Mouse (Mus musculus) midbrain, postnatal 0 days (tissue): ENCODE measurements around the gene Dhx8. TPM values are rescaled to one million over a fixed set of nuclear protein-coding genes. Genes with fewer than 3 reads are reported as not detected.
A peak's percentile ranks its signal among the peaks of the same experiment; 100 is the strongest.

Source experiments
- ATAC-seq: fragments of 200-750 bp; cut with Nextera tagmentation; 2 replicates; pipeline ENCODE4 v1.8.0; 2017; ENCODE audit warnings: moderate number of reproducible peaks, mild to moderate bottlenecking, moderate TSS enrichment, moderate library complexity; ENCODE audit not compliant: low FRiP score
- DNase-seq: peaks from one replicate; pipeline ENCODE4 v3.0.0-alpha.2; 2015; ENCODE audit warnings: low spot score
- H3K27ac ChIP-seq: fragments of 300-500 bp; sonication (generic); 2 replicates; pipeline ENCODE4 v1.5.1; 2014; ENCODE audit warnings: low read depth, mild to moderate bottlenecking, low read length, mixed read lengths
- H3K27me3 ChIP-seq: fragments of 300-500 bp; sonication (generic); 2 replicates; pipeline ENCODE4 v1.6.1; 2014; ENCODE audit warnings: low read length, control low read depth, mixed read lengths; ENCODE audit not compliant: insufficient read depth
- H3K36me3 ChIP-seq: fragments of 300-500 bp; sonication (generic); 2 replicates; pipeline ENCODE4 v1.6.1; 2014; ENCODE audit warnings: low read length, control low read depth, mixed read lengths; ENCODE audit not compliant: insufficient read depth
- H3K4me1 ChIP-seq: fragments of 300-500 bp; sonication (generic); 2 replicates; pipeline ENCODE4 v1.6.1; 2014; ENCODE audit warnings: mild to moderate bottlenecking, control low read depth, antibody characterized with exemption, low read length, mixed read lengths; ENCODE audit not compliant: insufficient read depth
- H3K4me2 ChIP-seq: fragments of 300-500 bp; sonication (generic); 2 replicates; pipeline ENCODE4 v1.6.1; 2014; ENCODE audit warnings: low read depth, mild to moderate bottlenecking, low read length, mixed read lengths; ENCODE audit not compliant: poor library complexity, severe bottlenecking
- H3K4me3 ChIP-seq: fragments of 300-500 bp; sonication (generic); 2 replicates; pipeline ENCODE4 v1.5.1; 2014; ENCODE audit warnings: low read depth, mild to moderate bottlenecking, low read length, moderate library complexity
- H3K9ac ChIP-seq: fragments of 300-500 bp; sonication (generic); replicated peaks from 2 replicates; pipeline ENCODE4 v1.6.1; 2014; ENCODE audit warnings: mild to moderate bottlenecking, low read length, moderate library complexity, mixed read lengths; ENCODE audit not compliant: poor library complexity, severe bottlenecking
- H3K9me3 ChIP-seq: fragments of 300-500 bp; sonication (generic); 2 replicates; pipeline ENCODE4 v1.6.1; 2016; ENCODE audit warnings: low read length, control low read depth
- CTCF ChIP-seq: IDR thresholded peaks from 2 replicates; pipeline ENCODE4 v1.5.1; 2016; ENCODE audit warnings: antibody characterized with exemption, mild to moderate bottlenecking
- WGBS: fragments of 180-500 bp; shearing (Covaris S2); extraction: QIAGEN DNeasy Blood & Tissue Kit; methylation state at CpG from one replicate; pipeline ENCODE4 v1.1.7; 2014; 5-methylcytosine and 5-hydroxymethylcytosine counted together
- polyA plus RNA-seq: library from polyadenylated mRNA; unstranded; fragments of >200 nt; fragmentation: Nextera tagmentation; extraction: Ambion mirVana; gene quantifications from 2 replicates; pipeline ENCODE4 v1.2.1, GENCODE M21; 2015
- total RNA-seq: library from RNA; depleted of rRNA; stranded (reverse); fragments of >200 nt; gene quantifications from 2 replicates; pipeline ENCODE4 v1.2.3, GENCODE M21; 2014; rRNA removed

Gene Dhx8
- total RNA-seq, result 25.7 and 28.5 TPM in 2 replicates
- 22.2 and 30.6 TPM in 2 replicates for polyA plus RNA-seq

DNA sequence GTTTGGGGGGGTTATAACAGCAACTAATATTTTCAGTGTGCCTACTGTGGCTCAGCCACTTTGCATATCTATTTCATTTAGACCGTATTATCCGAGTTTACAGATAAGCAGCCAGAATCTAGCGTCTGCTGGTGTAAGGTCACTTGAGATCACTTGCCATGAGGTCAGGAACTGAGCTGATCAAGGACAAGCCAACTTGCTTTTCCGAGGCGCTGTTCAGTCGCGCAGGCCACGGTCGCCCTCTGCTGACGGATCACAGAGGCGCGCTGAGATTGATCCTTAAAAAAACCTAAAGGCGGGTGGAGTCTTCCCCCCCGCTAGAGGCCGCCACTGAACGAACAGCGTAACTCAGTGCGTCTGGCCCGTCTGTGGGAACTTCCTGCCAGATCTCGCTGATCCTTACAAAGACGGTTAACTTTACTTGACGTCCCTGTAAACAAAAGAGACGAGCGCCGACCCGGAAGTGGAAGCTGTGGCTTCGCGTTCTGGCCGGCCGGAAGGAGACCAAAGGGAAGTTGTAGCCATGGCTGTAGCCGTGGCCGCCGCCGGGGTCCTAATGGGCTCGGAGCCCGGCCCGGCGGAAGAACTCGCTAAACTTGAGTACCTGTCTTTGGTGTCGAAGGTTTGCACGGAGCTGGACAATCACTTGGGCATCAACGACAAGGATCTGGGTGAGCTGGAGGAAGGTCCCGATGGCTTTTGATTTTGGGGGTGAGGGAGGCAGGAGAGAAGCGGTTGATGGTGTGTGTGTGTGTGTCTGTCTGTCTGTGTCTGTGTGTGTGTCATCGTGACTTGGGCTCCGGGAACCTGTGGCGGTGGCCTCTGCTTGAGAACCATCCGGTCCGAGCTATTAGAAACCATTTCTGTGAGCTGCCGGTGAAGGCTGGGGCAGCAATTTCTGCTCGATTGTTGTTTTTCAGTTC, at the start of gene Dhx8:
Gene Dhx8 (plus strand): TSS at position 402 of the 923 bp plus-strand sequence.
- peak within 1 kb of the TSS; percentile 72 for H3K4me3 ChIP-seq
- H3K27ac ChIP-seq, result peak within 1 kb of the TSS; percentile 51; the same call in 1 of the 2 replicates
- H3K4me2 ChIP-seq, result peak within 1 kb of the TSS; percentile 56
- under 1% methylated on average over 51 of the region's 51 CpGs for WGBS
- peak; percentile 97 for ATAC-seq
- H3K27me3 ChIP-seq, result no peaks in the 10 kb centered on the region
- H3K9ac ChIP-seq, result peak within 1 kb of the TSS; percentile 81
- peak; percentile 99 for DNase-seq
- H3K9me3 ChIP-seq, result no peaks in the 10 kb centered on the region
- peak; percentile 100 for TF ChIP-seq CTCF
- H3K36me3 ChIP-seq, result peaks cover 22% of the 10 kb centered on the region
- H3K4me1 ChIP-seq, result no peaks in the 10 kb centered on the region

DNA sequence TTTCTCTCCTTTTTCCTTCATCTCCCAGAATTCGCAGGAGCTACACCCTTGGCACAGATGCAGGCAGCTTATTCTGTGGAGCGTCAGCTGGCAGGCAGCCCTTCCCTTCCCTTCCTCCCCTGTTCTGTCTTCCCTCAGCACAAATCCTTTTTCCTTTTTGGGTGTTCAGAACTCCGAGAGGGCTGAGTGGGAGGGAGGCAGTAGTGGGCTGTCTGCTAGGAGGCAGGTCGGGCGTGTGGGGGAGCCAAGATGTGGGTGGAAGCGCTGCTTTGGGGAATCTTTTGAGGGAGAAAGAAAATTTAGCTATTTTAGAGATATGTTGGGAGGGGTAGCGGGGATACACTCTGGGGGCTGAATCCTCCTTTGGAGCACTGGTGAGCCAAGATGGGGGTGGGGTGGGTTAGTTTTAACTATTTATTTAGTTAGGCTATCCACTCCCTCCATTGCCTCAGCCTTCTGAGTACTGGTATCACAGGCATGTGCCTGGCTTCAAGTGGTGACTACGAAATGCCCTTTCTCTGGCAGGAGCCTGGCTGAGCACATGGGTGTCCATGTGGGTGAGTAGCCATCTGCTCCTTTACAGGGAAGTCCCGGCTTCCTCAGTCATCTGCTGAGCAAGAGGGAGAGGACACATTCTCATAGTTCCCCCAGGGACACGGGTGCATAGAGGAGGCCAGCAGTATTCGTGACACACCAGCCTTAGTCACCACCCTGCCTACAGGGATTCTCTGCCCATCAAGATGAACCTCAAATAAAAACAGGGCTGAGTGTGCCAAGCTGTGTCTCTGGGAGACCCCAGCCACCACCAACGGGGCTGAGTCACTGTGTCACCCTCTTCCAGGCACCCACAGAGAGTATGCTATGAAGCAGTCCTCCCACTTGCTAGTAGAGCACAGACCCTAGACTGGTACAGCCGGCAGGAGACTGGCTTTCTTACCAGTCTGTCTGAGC, 45.1 kb upstream of the Dhx8 start:
- TF ChIP-seq CTCF, result no peak
- WGBS, result 47% methylated on average over 13 of the region's 13 CpGs

DNA sequence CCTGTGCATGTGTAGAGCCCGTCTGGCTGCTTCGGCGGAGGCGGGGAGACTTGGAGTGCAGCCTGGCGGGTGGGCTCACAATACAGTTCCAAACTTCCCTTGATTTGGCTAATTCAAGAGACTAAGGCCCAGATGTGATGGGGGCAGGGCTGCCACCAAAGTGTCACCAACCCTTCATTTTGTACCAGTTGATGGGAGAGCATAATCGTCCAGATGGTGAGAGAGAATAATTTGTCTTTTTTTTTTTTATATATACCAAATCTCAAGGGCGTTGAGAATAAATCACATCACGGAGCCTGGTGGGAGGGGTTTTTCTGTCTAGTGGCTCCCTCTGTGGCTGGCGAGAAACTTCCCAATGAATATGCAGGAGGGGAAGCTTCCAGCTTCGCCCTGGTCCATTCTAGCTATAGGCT, 43.0 kb upstream of the Dhx8 start:
- Histone ChIP-seq H3K4me3 (no peak overlapping the region), H3K27me3 (no peaks in the 10 kb centered on the region), H3K27ac (no peak overlapping the region), H3K9ac (no peak overlapping the region), H3K36me3 (no peaks in the 10 kb centered on the region), H3K9me3 (no peaks in the 10 kb centered on the region), H3K4me2 (no peak overlapping the region), H3K4me1 (no peaks in the 10 kb centered on the region)
- no peak for ATAC-seq
- no peak for TF ChIP-seq CTCF
- DNase-seq, result no peak
- whole genome bisulfite sequencing, result 40% methylated on average over 10 of the region's 10 CpGs

More for the DNA sequence above, 45.1 kb upstream of the Dhx8 start:
- ATAC-seq, result no peak
- H3K4me2 ChIP-seq, result no peak overlapping the region
- DNase-seq, result peak; percentile 62
- H3K9me3 ChIP-seq, result no peaks in the 10 kb centered on the region
- H3K36me3 ChIP-seq, result no peaks in the 10 kb centered on the region
- no peak overlapping the region for H3K4me3 ChIP-seq
- H3K9ac ChIP-seq, result no peak overlapping the region
- no peaks in the 10 kb centered on the region for H3K4me1 ChIP-seq
- peak overlapping the region; percentile 47; the same call in 1 of the 2 replicates for H3K27ac ChIP-seq
- no peaks in the 10 kb centered on the region for H3K27me3 ChIP-seq

DNA sequence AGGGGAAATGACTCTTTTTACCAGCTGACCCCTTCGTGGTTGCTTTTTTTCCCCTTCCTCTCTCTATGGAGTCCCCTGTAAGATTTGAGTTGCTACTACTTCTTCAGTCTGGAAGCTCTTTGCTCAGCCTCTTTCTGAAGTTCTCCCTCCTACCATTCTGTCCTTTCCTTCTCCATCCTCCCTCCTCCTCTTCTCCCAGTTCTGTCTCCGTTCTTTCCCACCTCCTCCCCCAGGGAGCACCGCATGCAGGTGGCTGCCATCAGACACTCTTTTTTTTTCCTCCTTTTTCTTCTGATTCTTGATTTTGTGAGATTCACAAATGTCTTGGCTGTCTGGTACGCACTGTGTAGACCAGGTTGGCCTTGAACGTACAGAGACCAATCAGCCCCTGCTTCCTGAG, 42.4 kb upstream of the Dhx8 start:
- no peak overlapping the region for H3K27ac ChIP-seq
- H3K36me3 ChIP-seq, result no peaks in the 10 kb centered on the region

DNA sequence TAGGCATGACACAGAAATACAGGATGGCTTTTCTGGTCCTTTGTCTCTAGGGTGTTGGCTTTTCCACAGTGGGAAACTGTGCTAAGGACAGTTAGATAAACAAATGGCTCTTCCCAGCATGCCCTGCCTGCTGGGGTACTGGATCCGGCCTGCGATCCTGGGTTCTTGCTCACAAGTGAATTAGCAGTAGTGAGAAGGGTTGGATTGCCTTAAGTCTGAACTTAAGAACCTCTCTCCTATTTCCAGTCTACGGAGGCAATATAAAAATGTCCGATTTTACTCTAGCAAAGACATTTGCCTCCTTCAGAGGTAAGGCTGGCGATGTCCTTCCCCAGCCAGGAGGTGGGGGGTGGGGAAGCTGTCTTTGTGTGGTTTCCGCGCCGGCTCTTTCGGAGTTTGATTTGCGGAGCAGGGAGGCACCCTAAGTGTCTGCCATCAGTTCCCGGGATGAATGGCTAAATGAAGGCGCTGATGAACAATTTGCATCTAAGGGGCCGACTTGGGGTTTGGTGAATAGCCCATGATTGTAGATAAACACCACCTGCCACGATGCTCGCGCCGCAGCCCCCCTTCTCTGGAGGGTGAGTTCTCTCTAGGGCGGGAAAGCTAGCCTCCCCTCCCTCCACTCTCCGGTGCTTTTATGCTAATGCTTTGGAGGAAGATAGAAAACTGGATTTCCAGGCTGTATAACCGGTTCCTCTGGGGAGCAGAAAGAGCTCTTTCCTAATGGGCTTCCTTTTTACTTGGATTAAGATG, 36.6 kb upstream of the Dhx8 start:
- Histone ChIP-seq H3K4me2 (peak overlapping the region; percentile 48), H3K9me3 (no peaks in the 10 kb centered on the region), H3K4me1 (0 out of 2 replicates have a peak, but pooled peaks cover 4% of the 10 kb centered on the region), H3K27ac (peak overlapping the region; percentile 67), H3K9ac (peak overlapping the region; percentile 42; the same call in 1 of the 2 replicates), H3K4me3 (peak overlapping the region; percentile 13), H3K27me3 (no peaks in the 10 kb centered on the region), H3K36me3 (no peaks in the 10 kb centered on the region)
- WGBS, result 2% methylated on average over 20 of the region's 20 CpGs
- ATAC-seq (no peak), DNase-seq (peak; percentile 38)
- no peak for TF ChIP-seq CTCF

More for the DNA sequence above, 42.4 kb upstream of the Dhx8 start:
- TF ChIP-seq CTCF, result no peak
- Histone ChIP-seq H3K4me2 (no peak overlapping the region), H3K4me1 (0 out of 2 replicates have a peak, but pooled peaks cover 2% of the 10 kb centered on the region), H3K4me3 (no peak overlapping the region), H3K9ac (no peak overlapping the region), H3K27me3 (no peaks in the 10 kb centered on the region), H3K9me3 (no peaks in the 10 kb centered on the region)
- DNase-seq (no peak), ATAC-seq (no peak)
- WGBS, result 64% methylated on average over 5 of the region's 5 CpGs
